Comparison of ENCODE assay signal across 12 mouse cellular contexts in genomic region chr6:97405311-97405710, GRCm38 (mm10).
A peak's percentile ranks its signal among the peaks of the same experiment; 100 is the strongest.
DNase-seq lines count a peak whose midpoint lies in the region; ATAC-seq and TF ChIP-seq lines count a peak whose summit lies in the region.
"Had no signal": no experiment of that assay in that cellular context is flagged by ENCODE, and none has a peak within 500 bp of the region (broad histone marks: within the 10 kb centered on the region; RNA-seq: fewer than 3 reads in every experiment).

No protein-coding gene starts in this region.

- peak overlapping the region; percentile 53 for H3K27ac ChIP-seq in hindbrain, embryonic 13.5 days
- H3K27ac ChIP-seq in hindbrain, embryonic 11.5 days (ENCODE audit: low read depth, low read length), result no peak overlapping the region
- H3K27ac ChIP-seq in liver, embryonic 16.5 days (ENCODE audit: low read length), result no peak overlapping the region
- H3K27ac ChIP-seq: limb, embryonic 13.5 days had no signal

- no peaks in the 10 kb centered on the region for H3K27me3 ChIP-seq in hindbrain, embryonic 13.5 days
- H3K27me3 ChIP-seq in hindbrain, embryonic 11.5 days (ENCODE audit: control insufficient read depth, insufficient read depth, low read length), result no peaks in the 10 kb centered on the region
- no peaks in the 10 kb centered on the region for H3K27me3 ChIP-seq in liver, embryonic 16.5 days (ENCODE audit: control insufficient read depth, insufficient read depth, low read depth, low read length)
- H3K27me3 ChIP-seq: limb, embryonic 13.5 days had no signal

- no peak for ATAC-seq in hindbrain, embryonic 13.5 days (ENCODE audit: low FRiP score)
- ATAC-seq in hindbrain, embryonic 11.5 days (ENCODE audit: low FRiP score), result no peak
- ATAC-seq in erythroid progenitor cell, adult 5-6 weeks (replicated peaks; ENCODE audit: low FRiP score, poor library complexity, severe bottlenecking), result peak; percentile 79
- peak; percentile 85 for ATAC-seq in liver, embryonic 16.5 days (ENCODE audit: low read depth)
- ATAC-seq: forebrain, postnatal 0 days; inflammation-experienced regulatory T-cells, adult 6 months had no signal

- no peak overlapping the region for H3K4me3 ChIP-seq in hindbrain, embryonic 13.5 days
- no peak overlapping the region for H3K4me3 ChIP-seq in hindbrain, embryonic 11.5 days (ENCODE audit: low read depth, low read length)
- no peak overlapping the region for H3K4me3 ChIP-seq in liver, embryonic 16.5 days (ENCODE audit: low read depth, low read length)
- H3K4me3 ChIP-seq: limb, embryonic 13.5 days; myocyte had no signal

- no peak for DNase-seq in hindbrain, embryonic 11.5 days (ENCODE audit: low spot score)
- peak; percentile 41 for DNase-seq in brain, embryonic 14.5 days (ENCODE audit: low read depth)
- no peak for DNase-seq in Muller cell, postnatal 12 days (ENCODE audit: inconsistent ontology term)
- DNase-seq in right cerebral cortex, postnatal 4 days, result no peak
- no peak for DNase-seq in frontal cortex, postnatal 25 days (ENCODE audit: low spot score in 2 of 2)
- DNase-seq: forebrain, postnatal 0 days had no signal

- TF ChIP-seq CTCF in brain, embryonic 14.5 days (IDR thresholded peaks at IDR 0.05; ENCODE audit: borderline replicate concordance, extremely low read depth, insufficient read depth, insufficient read length), result no peak

- no peak for TF ChIP-seq POLR2A in brain, embryonic 14.5 days (IDR thresholded peaks at IDR 0.05; ENCODE audit: borderline replicate concordance, extremely low read depth, insufficient read depth, insufficient read length, poor library complexity, severe bottlenecking)

- H3K9me3 ChIP-seq in hindbrain, embryonic 13.5 days, result no peaks in the 10 kb centered on the region
- no peaks in the 10 kb centered on the region for H3K9me3 ChIP-seq in hindbrain, embryonic 11.5 days (ENCODE audit: control insufficient read depth, low read length)
- H3K9me3 ChIP-seq in liver, embryonic 16.5 days (replicated peaks; ENCODE audit: control insufficient read depth, low read length), result no peaks in the 10 kb centered on the region
- H3K9me3 ChIP-seq: limb, embryonic 13.5 days had no signal

- 31% methylated on average over 7 of the region's 7 CpGs for WGBS in hindbrain, embryonic 13.5 days
- 46% methylated on average over 7 of the region's 7 CpGs for WGBS in hindbrain, embryonic 11.5 days
- WGBS in liver, embryonic 16.5 days (ENCODE audit: insufficient replicate concordance), result 17% methylated on average over 7 of the region's 7 CpGs

- H3K4me2 ChIP-seq in hindbrain, embryonic 13.5 days, result no peak overlapping the region
- H3K4me2 ChIP-seq in hindbrain, embryonic 11.5 days (replicated peaks; ENCODE audit: low read depth, low read length), result no peak overlapping the region
- H3K4me2 ChIP-seq in liver, embryonic 16.5 days (ENCODE audit: low read depth, low read length), result peak overlapping the region; percentile 9; the same call in 1 of the 2 replicates
- H3K4me2 ChIP-seq: limb, embryonic 13.5 days had no signal

- peaks cover 35% of the 10 kb centered on the region for H3K4me1 ChIP-seq in hindbrain, embryonic 13.5 days (replicated peaks)
- H3K4me1 ChIP-seq in hindbrain, embryonic 11.5 days (replicated peaks; ENCODE audit: control insufficient read depth, insufficient read depth, low read length), result peaks cover 3% of the 10 kb centered on the region; the same call in 1 of the 2 replicates
- H3K4me1 ChIP-seq in liver, embryonic 16.5 days (ENCODE audit: control insufficient read depth, low read depth, low read length), result peaks cover 31% of the 10 kb centered on the region

- no peaks in the 10 kb centered on the region; the same call in 1 of the 2 replicates for H3K36me3 ChIP-seq in hindbrain, embryonic 13.5 days
- H3K36me3 ChIP-seq in hindbrain, embryonic 11.5 days (ENCODE audit: control insufficient read depth, insufficient read depth, low read length), result no peaks in the 10 kb centered on the region
- no peaks in the 10 kb centered on the region for H3K36me3 ChIP-seq in liver, embryonic 16.5 days (ENCODE audit: control insufficient read depth, insufficient read depth)
- H3K36me3 ChIP-seq: limb, embryonic 13.5 days had no signal

- no peak overlapping the region for H3K9ac ChIP-seq in hindbrain, embryonic 13.5 days
- H3K9ac ChIP-seq in hindbrain, embryonic 11.5 days (ENCODE audit: low read depth, low read length), result no peak overlapping the region
- no peak overlapping the region for H3K9ac ChIP-seq in liver, embryonic 16.5 days (ENCODE audit: low read depth, low read length)
- H3K9ac ChIP-seq: forebrain, postnatal 0 days; limb, embryonic 13.5 days had no signal

Comparison
In these comparisons a context has a peak if more than half of its experiments do, and no peak if none do; other contexts are left out.
1. ATAC-seq: peak in erythroid progenitor cell, adult 5-6 weeks (single experiment) and liver, embryonic 16.5 days (single experiment); none in hindbrain, embryonic 13.5 days (single experiment) and hindbrain, embryonic 11.5 days (single experiment).